Mouse (Mus musculus): ENCODE data around the gene Mgat3. TPM values are rescaled to one million over a fixed set of nuclear protein-coding genes. Genes with fewer than 3 reads are reported as not detected.

Mgat3 gene
- total RNA-seq, 1 experiment from 2014 or later, result not detected

- no peak for ATAC-seq (replicated peaks in 1 of 2; ENCODE audit: insufficient read depth in 1 of 2, low FRiP score in 2 of 2, low TSS enrichment in 1 of 2, low read depth in 1 of 2, poor library complexity in 2 of 2, severe bottlenecking in 2 of 2)
Measured at GRCm38 (mm10) chr15:80145397-80145796, 28.1 kb upstream of the Mgat3 start.

DNA sequence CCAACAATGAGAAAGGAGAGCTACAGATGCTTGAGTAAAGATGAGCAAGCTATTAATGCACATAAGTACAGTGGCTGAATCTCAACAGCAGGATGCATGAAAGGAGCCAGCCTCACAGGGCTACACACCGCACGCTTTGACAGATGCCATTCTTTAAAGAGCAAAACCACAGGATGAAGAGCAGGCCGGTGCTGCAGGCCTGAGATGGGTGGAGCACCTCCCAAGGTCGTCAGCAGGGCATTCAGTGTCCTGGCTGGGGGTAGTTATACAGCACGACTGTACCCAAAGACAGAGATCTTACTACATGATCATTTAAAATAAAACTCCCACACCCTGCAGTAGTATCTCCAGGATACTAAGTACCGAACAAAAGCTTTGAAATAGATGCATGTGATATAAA lies 27.4 kb upstream of the Mgat3 start:
- ATAC-seq (replicated peaks in 1 of 2; ENCODE audit: insufficient read depth in 1 of 2, low FRiP score in 2 of 2, low TSS enrichment in 1 of 2, low read depth in 1 of 2, poor library complexity in 2 of 2, severe bottlenecking in 2 of 2), result no peak

- no peak for ATAC-seq (replicated peaks in 1 of 2; ENCODE audit: insufficient read depth in 1 of 2, low FRiP score in 2 of 2, low TSS enrichment in 1 of 2, low read depth in 1 of 2, poor library complexity in 2 of 2, severe bottlenecking in 2 of 2)
Measured at GRCm38 (mm10) chr15:80147090-80147489, 26.4 kb upstream of the Mgat3 start.

DNA sequence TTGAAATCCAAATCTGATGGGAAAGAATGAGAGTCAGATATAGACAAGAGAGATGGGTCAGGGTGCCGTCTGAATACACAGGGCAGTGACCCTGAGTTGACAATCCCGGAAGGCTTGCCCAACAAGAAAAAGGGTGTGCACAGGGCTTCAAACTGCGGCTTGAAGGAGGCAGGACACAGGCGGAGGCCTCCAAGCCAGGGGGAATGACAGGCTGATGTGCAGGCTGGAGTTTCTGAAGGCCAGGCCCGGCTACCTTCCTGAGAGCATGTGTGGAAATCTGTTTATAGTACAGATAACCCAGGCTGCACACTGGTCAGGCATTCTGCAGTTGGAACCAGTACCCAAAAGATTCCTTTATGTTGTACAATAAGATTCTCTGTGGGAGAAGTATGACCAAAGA lies 26.0 kb upstream of the Mgat3 start:
- ATAC-seq (replicated peaks in 1 of 2; ENCODE audit: insufficient read depth in 1 of 2, low FRiP score in 2 of 2, low TSS enrichment in 1 of 2, low read depth in 1 of 2, poor library complexity in 2 of 2, severe bottlenecking in 2 of 2), result no peak

DNA sequence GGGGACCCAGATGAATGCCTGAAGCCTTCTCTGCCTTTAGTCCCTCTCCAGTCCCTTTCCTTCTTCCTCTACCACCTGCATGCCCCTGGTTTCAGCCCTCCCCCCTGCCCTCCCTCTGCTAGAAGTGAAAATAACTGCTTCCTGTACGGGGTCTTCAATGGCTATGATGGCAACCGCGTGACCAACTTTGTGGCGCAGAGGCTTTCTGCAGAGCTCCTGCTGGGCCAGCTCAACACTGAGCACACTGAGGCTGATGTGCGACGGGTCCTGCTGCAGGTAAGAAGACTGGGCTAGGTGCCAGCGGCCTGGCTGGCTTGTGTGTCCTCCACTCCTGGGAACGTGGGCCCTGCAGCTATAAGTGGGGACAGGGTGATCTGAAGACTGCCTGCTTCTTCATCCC lies 25.0 kb upstream of the Mgat3 start:
- no peak for ATAC-seq (replicated peaks in 1 of 2; ENCODE audit: insufficient read depth in 1 of 2, low FRiP score in 2 of 2, low TSS enrichment in 1 of 2, low read depth in 1 of 2, poor library complexity in 2 of 2, severe bottlenecking in 2 of 2)

DNA sequence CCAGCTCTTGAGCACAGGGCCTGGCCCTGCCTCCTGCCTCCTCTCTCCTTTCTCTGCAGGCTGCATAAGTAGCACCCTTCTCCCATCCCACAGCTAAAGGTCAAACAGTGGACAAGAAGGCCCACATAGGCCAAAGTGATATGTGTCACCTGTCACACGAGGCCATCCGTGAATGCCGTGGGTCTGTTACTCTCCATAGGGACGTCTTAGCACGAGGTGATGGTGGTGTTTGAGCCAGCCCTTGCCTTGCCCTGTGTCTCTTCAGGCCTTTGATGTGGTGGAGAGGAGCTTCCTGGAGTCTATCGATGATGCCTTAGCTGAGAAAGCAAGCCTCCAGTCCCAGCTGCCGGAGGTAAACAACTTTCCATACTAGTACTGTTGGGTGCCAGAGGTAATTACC lies 24.0 kb upstream of the Mgat3 start:
- ATAC-seq (replicated peaks in 1 of 2; ENCODE audit: insufficient read depth in 1 of 2, low FRiP score in 2 of 2, low TSS enrichment in 1 of 2, low read depth in 1 of 2, poor library complexity in 2 of 2, severe bottlenecking in 2 of 2), result no peak

GRCm38 (mm10) chr15:80152663-80153062 lies 20.9 kb upstream of the Mgat3 start:
- ATAC-seq (replicated peaks in 1 of 2; ENCODE audit: insufficient read depth in 1 of 2, low FRiP score in 2 of 2, low TSS enrichment in 1 of 2, low read depth in 1 of 2, poor library complexity in 2 of 2, severe bottlenecking in 2 of 2), result no peak

DNA sequence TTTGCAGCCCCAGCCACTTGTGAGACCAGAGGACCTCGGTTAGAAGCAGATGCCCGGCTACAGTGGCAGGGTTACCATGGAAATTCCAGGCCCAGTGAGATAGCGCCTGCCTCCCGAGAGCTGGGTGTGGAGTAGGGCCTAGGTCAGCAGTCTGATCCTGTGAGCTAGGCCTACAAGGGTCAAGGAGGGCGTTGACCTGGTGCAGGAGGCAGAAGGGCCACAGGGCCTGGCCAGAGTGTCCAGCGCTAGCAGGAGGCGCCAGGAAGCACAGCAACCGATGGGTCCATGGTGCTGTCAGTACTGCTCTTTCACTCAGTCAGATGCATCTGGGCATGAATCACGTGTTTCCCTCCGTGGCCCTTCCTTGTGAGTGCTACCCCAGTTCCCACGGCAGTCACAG lies 19.8 kb upstream of the Mgat3 start:
- no peak for ATAC-seq (replicated peaks in 1 of 2; ENCODE audit: insufficient read depth in 1 of 2, low FRiP score in 2 of 2, low TSS enrichment in 1 of 2, low read depth in 1 of 2, poor library complexity in 2 of 2, severe bottlenecking in 2 of 2)

GRCm38 (mm10) chr15:80155707-80156106 lies 17.8 kb upstream of the Mgat3 start:
- ATAC-seq (replicated peaks in 1 of 2; ENCODE audit: insufficient read depth in 1 of 2, low FRiP score in 2 of 2, low TSS enrichment in 1 of 2, low read depth in 1 of 2, poor library complexity in 2 of 2, severe bottlenecking in 2 of 2), result no peak

DNA sequence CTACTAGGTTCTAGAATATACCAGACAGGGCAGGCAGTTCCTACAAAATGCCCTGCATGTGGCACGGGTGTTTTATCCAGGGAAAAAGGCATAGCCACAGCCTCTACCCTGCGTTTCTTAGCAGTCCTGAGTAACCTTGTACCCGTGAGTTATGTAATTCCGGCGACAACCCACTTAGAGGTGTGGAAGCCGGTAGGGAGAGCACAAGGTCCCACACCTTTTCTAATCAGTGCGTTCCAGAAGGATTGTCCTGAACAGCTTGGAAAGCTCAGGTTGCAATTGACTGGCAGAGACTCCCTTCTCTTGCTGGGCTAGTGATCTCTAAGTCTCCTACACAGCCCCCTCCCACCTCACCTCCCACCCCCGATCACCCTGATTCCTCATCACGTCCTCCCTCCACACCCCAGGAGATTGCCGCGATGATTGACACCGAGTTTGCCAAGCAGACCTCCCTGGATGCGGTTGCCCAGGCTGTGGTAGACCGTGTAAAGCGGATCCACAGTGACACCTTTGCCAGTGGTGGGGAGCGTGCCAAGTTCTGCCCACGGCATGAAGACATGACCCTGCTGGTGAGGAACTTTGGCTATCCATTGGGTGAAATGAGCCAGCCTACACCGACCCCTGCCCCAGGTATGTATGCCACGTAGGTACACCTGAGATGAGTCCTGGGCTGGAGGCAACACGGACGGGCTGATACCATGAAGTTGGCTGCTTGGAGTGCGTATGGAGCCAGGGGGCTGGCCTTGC lies 16.2 kb upstream of the Mgat3 start:
- ATAC-seq (replicated peaks in 1 of 2; ENCODE audit: insufficient read depth in 1 of 2, low FRiP score in 2 of 2, low TSS enrichment in 1 of 2, low read depth in 1 of 2, poor library complexity in 2 of 2, severe bottlenecking in 2 of 2), result no peak

DNA sequence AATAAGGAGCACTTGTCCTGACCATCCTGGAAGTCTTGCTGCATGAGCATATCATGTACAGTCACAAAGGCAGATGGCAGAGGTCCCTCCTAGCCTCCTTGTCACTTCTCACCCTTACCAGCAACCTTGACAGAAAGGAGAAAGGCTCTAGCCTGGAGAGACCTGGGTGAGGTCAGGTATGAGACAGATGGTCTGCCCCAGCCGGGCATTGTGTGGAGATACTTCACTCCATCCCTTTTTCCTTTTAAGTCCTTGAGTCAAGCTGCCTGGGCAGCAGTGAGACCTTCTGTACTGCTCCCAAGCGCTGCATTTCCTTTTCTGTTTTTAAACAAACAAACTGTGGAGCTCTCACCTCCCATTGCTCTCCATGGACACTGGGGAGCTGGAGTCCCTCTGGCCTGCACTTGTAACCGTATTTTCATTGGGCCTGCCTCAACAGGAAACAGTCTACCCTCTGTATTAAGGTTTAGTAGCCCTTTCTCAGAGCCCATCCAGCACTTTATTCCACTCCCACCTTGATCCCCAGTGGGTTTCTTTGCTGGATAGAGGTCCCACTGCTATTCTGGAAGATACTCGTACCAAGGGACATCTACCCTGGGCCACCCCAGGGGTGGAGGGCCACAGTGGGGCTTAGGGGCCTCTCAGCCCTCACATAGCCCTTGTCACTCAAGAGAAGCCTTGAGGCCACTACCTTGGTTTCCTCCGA lies 15.4 kb upstream of the Mgat3 start:
- ATAC-seq (replicated peaks in 1 of 2; ENCODE audit: insufficient read depth in 1 of 2, low FRiP score in 2 of 2, low TSS enrichment in 1 of 2, low read depth in 1 of 2, poor library complexity in 2 of 2, severe bottlenecking in 2 of 2), result no peak

- no peak for ATAC-seq (replicated peaks in 1 of 2; ENCODE audit: insufficient read depth in 1 of 2, low FRiP score in 2 of 2, low TSS enrichment in 1 of 2, low read depth in 1 of 2, poor library complexity in 2 of 2, severe bottlenecking in 2 of 2)
Measured at GRCm38 (mm10) chr15:80158707-80159090, 14.8 kb upstream of the Mgat3 start.

DNA sequence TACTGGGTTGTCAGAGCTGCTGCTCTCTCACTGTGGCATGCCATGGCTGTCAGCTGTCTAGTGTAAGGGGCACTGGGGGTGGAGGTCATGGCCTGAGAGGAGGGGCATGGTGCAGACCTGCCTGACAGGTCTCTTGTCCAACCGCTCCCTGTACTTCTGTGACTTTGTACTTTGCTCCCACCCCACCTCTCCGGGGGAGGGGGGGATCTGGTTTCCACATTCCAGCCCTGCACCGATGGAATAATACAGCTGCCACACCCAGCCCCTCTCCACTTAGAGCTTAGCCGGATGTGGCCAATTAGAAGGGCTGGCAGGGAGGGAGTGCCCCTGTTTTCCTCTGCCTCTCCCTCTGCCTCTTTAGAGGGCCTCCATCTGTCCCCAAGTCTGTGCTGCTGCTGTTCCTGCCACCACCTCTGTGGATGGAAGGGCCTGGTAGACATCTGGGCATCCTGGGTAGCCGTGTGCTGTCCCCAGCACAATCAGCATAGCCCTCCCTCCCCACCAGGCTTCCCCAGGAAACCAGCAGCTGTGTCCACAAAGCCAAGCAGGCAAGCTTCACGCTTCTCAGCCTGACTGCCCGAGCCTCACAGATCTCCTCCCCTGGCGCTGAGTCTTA lies 14.1 kb upstream of the Mgat3 start:
- ATAC-seq (replicated peaks in 1 of 2; ENCODE audit: insufficient read depth in 1 of 2, low FRiP score in 2 of 2, low TSS enrichment in 1 of 2, low read depth in 1 of 2, poor library complexity in 2 of 2, severe bottlenecking in 2 of 2), result no peak

- ATAC-seq (replicated peaks in 1 of 2; ENCODE audit: insufficient read depth in 1 of 2, low FRiP score in 2 of 2, low TSS enrichment in 1 of 2, low read depth in 1 of 2, poor library complexity in 2 of 2, severe bottlenecking in 2 of 2), result no peak
Measured at GRCm38 (mm10) chr15:80160223-80160622, 13.3 kb upstream of the Mgat3 start.

GRCm38 (mm10) chr15:80160726-80161125 lies 12.8 kb upstream of the Mgat3 start:
- no peak for ATAC-seq (replicated peaks in 1 of 2; ENCODE audit: insufficient read depth in 1 of 2, low FRiP score in 2 of 2, low TSS enrichment in 1 of 2, low read depth in 1 of 2, poor library complexity in 2 of 2, severe bottlenecking in 2 of 2)

- ATAC-seq (replicated peaks in 1 of 2; ENCODE audit: insufficient read depth in 1 of 2, low FRiP score in 2 of 2, low TSS enrichment in 1 of 2, low read depth in 1 of 2, poor library complexity in 2 of 2, severe bottlenecking in 2 of 2), result no peak
Measured at GRCm38 (mm10) chr15:80161199-80161598, 12.3 kb upstream of the Mgat3 start.

DNA sequence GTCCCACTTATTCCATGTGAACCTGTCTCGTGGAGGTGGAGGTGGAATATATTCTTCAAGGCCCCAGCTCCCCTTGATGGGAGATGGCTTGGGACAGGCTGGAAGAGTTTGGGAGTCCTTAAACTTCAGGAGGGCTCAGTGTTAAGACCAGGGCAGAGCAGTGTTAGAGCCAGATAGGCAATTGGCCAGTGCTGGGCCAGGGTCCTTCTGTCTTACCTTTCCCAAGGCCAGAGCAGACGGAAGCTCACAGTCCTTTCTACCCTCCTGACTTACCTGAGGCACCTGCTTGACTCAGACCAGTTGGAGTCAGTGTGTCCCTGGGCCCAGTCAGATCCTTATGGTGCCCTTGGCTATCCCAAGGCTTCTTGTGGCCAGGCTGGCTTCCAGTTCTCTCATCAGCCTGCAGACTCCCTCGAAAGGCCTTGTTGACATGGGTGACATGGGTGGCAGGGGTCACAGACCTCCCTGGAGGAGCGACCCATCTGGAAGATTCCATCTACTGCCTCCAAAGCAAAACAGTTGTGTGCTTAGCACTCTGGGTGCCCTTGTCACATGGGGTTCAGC lies 11.0 kb upstream of the Mgat3 start:
- ATAC-seq (replicated peaks in 1 of 2; ENCODE audit: insufficient read depth in 1 of 2, low FRiP score in 2 of 2, low TSS enrichment in 1 of 2, low read depth in 1 of 2, poor library complexity in 2 of 2, severe bottlenecking in 2 of 2), result no peak

DNA sequence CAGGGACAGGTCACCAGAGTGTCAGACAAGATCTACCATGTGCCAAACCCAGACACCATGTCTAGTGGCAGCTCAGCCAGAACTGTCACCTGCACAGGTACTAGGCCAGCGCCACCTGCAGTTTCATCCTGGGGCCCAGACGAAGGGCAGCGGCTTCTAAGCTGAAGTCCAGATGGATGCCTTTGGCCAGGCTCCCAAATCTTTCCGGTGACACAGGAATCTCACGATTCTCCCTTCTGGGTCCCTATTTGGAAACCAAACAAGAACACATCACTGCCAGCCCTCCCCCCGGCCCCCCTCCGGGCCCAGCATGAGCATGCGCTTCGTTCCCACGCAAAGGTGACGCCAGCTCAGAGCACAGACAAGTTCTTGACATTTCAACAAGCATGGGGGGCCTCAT lies 10.2 kb upstream of the Mgat3 start:
- ATAC-seq (replicated peaks in 1 of 2; ENCODE audit: insufficient read depth in 1 of 2, low FRiP score in 2 of 2, low TSS enrichment in 1 of 2, low read depth in 1 of 2, poor library complexity in 2 of 2, severe bottlenecking in 2 of 2), result no peak
